Mouse (Mus musculus): ENCODE data around the gene Kcnh2. TPM values are rescaled to one million over a fixed set of nuclear protein-coding genes. Genes with fewer than 3 reads are reported as not detected.
"Not testable (repeated sequence)": the region's sequence is repeated elsewhere in the genome, so short reads cannot be mapped to it uniquely, and the experiment has no call there.

Gene Kcnh2
- total RNA-seq (2021): 10 to 100 TPM; 75.5 to 85.8 TPM
- long read RNA-seq, experiment 1, full-length matches to known transcripts: 62 of 100 reads
- long read RNA-seq, experiment 1, partial matches to known transcripts: 14 of 100 reads
- long read RNA-seq, experiment 1, other reads (novel, unspliced or antisense): 24 of 100 reads
- long read RNA-seq, experiment 2, full-length matches to known transcripts: 52 of 89 reads
- long read RNA-seq, experiment 2, partial matches to known transcripts: 20 of 89 reads
- long read RNA-seq, experiment 2, other reads (novel, unspliced or antisense): 17 of 89 reads

DNA sequence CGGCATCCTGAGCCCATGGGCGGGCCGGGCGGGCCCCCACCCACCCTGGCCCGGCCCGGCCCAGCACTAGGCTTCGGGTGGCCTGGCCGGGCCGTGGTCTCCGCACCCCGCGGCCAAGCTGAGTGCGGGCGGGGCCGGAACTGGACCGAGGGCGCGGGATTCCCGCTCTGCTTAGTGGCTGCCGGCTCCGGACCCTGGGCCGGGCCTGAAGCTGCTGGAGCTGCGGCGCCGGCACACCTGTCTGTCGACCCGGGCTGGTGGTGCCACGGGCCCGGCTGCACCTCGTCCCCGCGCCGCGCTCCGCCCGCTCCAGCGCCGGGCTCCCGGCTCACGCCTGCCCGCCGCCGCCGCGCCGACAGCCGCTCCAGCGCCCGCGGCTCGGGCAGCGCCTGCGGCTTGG lies at the start of gene Kcnh2:
Gene Kcnh2 (minus strand): TSS at position 327 of the 400 bp plus-strand sequence.
- intact Hi-C loops (cut with DNase I): no loop called here
- DNase-seq: no peak

DNA sequence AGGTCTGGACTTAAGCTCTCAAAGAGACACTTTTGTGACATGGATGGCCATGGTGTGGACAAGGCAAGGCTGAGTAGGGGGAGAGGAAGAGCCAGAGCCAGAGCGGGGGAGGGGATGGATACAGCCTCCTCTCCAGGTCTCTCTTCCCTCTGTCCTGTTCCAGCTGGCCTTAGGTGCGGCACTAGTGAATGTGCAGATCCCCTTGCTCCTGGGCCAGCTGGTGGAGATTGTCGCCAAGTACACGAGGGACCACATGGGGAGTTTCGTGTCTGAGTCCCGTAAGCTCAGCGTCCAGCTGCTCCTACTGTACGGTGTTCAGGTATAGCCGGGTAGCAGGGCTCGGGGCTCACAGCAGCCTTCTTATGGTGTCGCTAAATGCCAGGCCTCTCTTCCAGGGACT lies 49.0 kb upstream of the Kcnh2 start:
- intact Hi-C loops (cut with DNase I): no loop called here
- DNase-seq: no peak

DNA sequence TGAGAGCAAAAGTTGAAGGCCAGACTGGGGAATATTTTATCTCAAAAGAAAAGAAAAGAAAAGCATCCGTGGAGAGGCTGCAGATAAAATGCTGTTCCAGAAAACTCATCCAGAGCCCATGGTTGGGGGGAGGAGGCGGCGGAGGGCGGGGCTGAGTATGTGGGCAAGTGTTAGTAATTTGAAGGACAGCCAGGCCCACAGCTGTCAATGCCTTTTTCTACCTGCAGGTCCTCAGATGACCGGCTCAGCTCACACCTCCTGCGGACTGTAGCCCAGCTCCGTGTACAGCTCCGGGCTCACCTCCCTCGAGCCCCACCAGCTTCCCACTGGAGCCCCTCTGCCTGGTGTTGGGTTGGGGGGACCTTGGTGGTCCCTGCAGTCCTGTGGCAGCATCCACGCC lies 48.3 kb upstream of the Kcnh2 start:
- DNase-seq: no peak
- intact Hi-C loops (cut with DNase I): loop anchor here (2.0 kb wide), 1 partner anchor 23 kb away; the partner anchor contains the start of genes Cdk5 and Slc4a2

DNA sequence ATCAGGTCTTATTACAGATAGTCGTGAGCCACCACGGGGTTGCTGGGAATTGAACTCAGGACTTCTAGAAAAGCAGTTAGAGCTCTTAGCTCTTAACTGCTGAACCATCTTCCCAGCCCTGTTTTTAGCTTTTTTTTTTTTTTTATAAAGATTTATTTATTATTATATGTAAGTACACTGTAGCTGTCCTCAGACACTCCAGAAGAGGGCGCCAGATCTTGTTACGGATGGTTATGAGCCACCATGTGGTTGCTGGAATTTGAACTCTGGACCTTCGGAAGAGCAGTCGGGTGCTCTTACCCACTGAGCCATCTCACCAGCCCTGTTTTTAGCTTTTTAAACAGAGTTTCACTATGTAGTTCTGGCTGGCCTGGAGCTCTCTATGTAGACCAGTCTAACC lies 44.9 kb upstream of the Kcnh2 start:
- intact Hi-C loops (cut with DNase I); DNase-seq: not testable (repeated sequence)

DNA sequence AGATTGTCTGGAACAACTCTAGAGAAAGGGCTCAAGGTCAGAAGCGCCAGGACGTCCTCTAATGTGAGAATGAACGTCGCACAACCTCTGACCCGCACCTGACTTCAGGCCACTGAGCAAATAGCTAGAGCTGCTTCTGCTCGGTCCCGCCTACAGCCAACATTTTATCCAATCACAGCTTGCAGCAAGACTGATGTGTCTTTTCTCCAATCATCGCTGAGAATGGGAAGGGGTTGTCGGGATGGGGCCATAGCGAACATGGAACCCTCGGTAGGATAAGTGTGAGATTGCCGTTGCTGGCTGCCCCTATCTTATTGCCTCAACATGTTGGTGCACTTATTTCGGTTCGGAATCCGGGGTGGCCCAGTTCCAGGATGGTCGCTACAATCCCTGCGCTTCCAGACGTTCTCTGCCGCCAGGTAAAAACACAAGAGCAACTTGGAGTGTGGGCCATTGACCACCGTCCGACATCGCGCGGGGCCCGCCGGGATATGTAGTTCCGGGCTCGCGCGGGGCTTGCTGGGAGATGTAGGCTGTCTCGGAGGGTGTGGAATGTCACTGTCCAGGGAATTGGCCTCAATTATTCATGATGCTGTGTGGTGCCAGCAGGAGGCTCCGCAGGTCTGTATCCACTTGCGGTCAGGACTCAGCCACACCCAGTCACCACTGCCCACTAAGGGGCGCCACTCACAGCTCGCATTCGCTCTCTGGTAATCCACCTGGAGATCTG lies 42.9 kb upstream of the Kcnh2 start:
- intact Hi-C loops (cut with DNase I): loop anchor here (2.0 kb wide), 1 partner anchor 76 kb away; no protein-coding TSS in a partner anchor
- peak; percentile 92 to 95 for DNase-seq

DNA sequence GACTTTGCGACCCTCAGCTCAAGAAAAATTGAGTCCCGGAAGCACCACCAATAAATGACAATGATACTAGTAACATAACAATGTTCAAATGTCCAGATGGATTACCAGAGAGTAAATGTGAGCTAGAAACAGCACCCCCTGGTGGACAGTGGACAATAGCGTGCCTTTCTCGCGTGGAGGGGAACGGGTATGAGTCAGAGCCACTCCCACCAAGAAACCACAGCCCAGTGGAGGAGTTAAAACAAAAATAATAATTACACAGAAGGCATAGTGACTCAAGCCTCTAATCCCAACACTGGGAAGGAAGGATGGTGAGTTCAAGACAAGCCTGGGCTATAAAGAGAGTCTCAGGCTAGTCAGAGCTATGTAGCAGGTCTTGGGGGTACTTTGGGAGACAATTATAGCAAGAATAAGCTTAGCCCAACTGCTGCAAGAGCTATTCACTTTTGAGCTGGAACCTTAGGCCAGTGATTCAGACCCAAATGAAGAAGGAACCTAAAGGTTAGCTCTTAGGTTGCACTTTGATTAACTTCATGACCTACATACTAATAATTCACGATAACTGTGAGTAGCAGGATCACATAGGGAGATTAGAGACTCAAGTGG lies 42.1 kb upstream of the Kcnh2 start, which contains the start of gene Abcb8:
Gene Abcb8 (plus strand): TSS at position 272 of the 606 bp plus-strand sequence.
- intact Hi-C loops (cut with DNase I): loop anchor here (1.0 to 2.0 kb wide), 2 partner anchors 32 to 57 kb away; no protein-coding TSS in a partner anchor
- DNase-seq: peak; percentile 83 to 90

DNA sequence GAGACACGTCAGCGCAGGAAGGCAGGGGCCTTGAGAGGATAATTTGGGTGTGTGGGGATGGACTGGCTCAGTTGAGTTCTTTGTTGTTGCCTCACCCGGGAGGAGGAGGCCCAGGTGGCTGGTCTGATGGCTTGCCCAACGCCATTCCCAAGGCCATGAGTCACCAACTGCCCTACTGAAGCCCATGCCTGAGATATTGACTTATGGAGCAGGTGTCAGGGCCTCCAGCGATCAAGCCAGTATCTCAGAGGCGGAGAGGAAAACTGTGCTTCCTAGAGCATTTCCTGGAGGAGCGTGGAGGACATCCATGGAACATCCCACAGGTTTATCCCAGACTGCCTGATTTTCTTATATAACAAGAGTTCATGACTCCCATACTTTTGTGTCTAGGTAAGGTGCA lies 41.3 kb upstream of the Kcnh2 start:
- intact Hi-C loops (cut with DNase I): loop anchor here (1.0 to 2.0 kb wide), 2 partner anchors 31 to 56 kb away; no protein-coding TSS in a partner anchor
- DNase-seq: no peak

DNA sequence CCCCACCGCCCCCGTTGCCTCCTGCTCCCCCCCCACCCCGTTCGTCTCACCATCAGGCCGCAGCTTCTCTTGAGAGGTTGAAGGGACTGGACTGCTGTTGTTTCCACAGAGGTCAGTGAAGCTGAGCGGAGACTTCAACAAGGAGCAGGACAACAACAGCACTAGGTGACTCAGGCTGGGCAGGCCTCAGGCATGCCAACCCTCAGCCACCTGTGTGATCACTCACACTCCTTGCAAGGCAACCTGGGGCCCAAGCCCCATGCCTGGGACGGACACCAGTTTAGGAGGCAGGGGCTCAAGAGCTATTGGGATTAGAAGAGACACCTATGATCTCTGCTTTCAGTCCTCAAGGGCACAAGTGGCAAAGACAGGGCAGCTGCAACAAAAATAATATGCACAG lies 40.5 kb upstream of the Kcnh2 start, which contains the start of gene Atg9b:
Gene Atg9b (minus strand): TSS at position 280 of the 400 bp plus-strand sequence.
- intact Hi-C loops (cut with DNase I): loop anchor here (2.0 kb wide), 1 partner anchor 55 kb away; no protein-coding TSS in a partner anchor

DNA sequence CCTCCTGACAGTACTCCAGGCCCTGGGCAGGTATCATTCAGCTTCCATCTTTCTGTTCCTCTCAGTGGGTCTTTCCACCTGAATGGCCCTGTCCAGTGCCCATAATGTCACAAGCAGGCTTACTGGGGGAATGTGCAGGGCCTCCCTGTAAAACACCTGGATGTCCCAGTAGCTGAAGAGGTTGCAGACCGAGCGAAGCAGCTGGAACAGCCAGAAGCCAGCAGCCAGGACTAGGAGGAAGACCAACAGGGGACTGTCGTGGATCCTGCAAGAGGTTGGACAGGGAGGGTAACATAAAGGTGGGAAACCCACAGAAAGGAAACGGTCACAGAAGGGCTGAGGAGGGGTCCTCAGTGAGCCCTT lies 38.2 kb upstream of the Kcnh2 start:
- intact Hi-C loops (cut with DNase I): loop anchor here (10.0 kb wide), 1 partner anchor 225 kb away; the partner anchor contains the start of gene Nupl2

More for the DNA sequence above, 40.5 kb upstream of the Kcnh2 start, which contains the start of gene Atg9b:
- no peak for DNase-seq

DNA sequence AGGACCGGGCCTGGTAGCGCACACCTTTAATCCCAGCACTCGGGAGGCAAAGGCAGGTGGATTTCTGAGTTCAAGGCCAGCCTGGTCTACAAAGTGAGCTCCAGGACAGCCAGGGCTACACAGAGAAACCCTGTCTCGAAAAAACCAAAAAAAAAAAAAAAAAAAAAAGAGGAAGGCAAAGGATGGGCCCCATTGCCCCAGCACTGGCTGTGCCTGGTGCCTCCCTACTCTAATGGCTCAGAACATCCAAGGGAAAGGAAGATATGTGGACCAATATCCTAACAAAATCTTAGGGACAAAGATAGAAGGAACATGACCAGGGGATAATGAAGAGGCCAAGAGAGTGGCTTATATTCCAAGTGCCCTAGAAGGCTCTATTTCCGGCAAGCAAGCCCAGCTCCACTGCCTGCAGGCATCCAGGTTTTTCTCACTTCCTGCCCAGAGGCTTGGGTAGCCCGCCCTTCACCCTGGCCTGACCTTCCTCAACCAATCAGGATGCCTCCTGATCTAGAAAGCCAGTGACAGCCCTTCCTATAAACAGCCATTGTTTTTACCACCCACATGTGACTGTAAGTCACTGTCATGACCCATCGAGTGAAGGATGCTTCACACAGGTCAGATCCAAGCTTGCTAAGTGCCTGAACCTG lies 37.7 kb upstream of the Kcnh2 start:
- peak in 1 of 2 experiments; percentile 37 for DNase-seq
- intact Hi-C loops (cut with DNase I): loop anchor here (10.0 kb wide), 1 partner anchor 224 kb away; the partner anchor contains the start of gene Nupl2

More for the DNA sequence above, 38.2 kb upstream of the Kcnh2 start:
- DNase-seq: no peak

DNA sequence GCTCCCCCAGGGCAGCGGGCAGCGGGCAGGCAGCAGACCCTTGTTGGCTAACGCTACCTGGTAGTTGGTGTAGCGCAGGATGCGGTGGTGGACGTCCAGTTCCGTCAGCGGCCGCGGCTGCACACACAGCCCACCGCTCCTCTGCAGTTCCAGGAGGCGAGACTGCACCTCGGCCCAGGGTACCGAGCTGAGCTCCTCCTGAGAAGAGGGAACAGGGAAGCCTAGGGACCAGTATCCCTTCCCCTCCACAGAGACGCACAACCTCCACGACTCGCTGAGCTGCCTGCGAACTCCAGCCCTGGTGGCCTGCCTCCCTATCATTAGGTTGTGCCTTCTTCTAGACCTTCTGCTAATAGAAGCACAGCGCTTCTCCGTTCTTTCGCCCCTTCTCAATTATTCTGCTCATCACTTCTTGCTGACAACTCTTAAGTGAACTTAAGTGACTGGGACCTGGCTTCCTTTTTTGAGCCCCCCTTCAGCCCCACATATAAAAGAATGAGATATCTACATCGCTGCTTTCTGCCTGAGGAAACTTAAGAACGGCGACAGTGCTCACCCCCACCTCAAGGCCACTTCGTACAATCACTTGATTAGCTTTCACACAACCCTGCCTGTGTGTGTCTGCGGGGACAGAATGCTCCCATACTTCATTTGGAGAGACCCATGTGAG lies 37.0 kb upstream of the Kcnh2 start:
- DNase-seq: no peak
- intact Hi-C loops (cut with DNase I): loop anchor here (10.0 kb wide), 1 partner anchor 224 kb away; the partner anchor contains the start of gene Nupl2

DNA sequence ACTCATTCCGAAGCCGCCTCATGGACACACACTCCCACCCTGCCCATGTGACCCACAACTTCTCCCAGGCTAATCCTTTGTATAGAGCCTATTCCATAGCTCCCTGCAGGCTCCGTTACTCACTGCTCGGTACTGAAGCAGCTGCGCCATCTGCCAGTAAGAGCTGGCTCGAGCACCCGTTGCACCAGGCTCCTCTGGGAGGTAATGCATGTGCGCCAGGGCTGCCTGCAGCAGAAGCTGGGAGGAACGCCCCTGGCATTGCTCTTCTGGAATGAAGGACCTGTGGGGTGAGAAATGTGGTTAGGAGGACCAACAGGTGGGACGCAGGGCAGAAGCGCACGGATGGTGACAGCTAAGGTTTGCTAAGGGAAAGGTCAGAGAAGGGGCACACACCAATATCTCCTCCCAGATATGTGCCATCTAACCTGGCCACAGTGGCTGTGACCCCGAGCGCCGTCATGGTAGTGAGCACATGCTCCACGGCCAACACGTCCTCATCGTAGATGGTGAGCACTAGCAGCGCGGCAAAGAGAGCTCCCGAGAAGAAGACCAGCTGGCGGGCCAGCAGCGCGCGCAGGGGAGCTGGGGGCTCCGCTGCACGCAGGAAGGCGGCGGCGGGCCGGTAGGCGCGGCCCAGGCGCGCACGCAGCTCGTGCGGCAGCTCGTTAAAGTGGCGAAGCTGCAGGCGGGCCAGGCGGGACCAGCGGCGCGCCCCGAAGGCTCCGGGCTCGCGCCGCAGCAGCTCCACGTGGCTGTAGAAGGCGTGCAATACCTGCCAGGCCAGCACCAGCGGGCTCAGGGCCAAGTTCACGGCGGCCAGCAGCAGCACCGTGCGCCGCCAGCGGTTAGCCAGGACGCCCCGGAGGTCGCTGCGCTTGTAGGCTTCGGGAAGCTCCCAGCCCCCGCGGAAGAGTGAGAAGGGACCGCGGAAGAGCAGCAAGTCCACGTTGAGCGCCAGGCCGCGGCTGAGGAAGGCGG lies 36.1 kb upstream of the Kcnh2 start:
- intact Hi-C loops (cut with DNase I): loop anchor here (10.0 kb wide), 1 partner anchor 223 kb away; the partner anchor contains the start of gene Nupl2
- DNase-seq: peak; percentile 75 to 76

DNA sequence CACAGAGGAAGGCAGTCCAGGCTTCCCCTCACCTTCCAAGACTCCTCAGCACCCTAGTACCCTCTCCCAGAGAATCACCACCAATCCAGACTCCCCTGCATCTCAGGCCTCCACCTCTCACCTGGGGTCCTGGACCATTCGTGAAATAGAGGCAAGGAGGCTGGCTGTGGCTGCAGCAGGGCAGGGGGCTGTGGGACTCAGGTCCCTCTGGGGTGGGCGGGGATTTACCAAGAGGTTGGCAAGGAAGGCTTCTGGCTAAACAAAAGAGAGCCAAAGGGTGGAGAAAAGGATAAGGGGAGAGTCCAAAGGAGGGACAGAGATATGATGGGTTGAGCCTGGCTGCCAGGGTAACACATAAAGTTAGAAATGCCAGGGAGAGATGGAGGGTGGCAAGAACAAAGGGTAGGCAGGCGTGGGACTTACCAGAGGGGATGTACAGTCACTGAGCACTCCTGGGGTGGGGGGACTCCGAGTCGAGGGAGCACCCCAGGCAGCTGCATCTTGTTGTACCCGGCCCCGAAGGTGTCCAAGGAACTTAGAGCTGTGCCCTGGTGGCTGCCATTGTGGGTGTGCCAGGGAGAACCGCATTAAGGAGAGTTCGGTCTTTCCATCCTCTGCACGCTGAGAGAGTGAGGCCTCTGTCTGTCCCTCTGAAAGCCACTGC lies 34.6 kb upstream of the Kcnh2 start:
- no peak for DNase-seq
- intact Hi-C loops (cut with DNase I): loop anchor here (1.0 to 10.0 kb wide), 2 partner anchors 23 to 221 kb away; partner anchors contain the start of gene Nupl2

DNA sequence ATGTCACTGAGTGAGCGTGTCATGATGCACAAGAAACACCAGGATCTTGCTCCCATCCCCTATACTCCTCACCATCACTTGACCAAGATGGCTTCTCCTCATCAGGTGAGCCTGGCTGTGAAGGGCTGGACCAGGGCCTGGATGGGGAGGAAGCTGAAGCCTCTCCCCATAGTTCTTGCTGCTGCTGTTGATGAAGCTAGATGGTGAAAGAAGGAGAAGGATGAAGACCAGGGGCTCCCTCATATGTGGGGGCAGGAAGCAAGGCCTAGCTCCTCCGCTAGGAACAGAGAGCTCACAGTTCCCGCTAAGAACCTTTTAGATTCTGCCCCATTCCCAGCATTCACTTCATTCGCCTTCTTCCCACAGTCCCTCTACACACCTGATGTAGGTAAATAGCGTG lies 34.0 kb upstream of the Kcnh2 start:
- DNase-seq: no peak
- intact Hi-C loops (cut with DNase I): loop anchor here (10.0 kb wide), 1 partner anchor 221 kb away; the partner anchor contains the start of gene Nupl2

DNA sequence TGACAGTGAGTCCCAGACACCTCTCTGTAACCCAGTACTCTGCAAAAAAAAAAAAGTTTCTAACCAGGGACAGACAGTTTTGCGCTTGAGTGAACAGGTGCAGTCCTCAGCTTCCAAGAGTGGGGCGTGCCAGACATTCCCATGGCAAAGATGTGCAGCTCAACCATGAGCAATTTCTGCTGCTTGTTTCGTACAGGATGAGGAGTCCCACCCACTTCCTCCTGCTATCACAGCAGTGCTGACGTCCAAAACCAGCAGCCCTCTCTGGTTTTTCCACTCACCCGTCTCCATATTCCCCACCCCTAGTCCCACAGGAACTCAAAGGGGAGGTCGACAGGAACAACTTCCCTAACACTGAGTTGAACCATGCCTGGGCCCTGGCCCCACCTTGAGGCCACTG lies 33.0 kb upstream of the Kcnh2 start:
- intact Hi-C loops (cut with DNase I): loop anchor here (10.0 kb wide), 1 partner anchor 220 kb away; the partner anchor contains the start of gene Nupl2
- DNase-seq: peak; percentile 44 to 48

DNA sequence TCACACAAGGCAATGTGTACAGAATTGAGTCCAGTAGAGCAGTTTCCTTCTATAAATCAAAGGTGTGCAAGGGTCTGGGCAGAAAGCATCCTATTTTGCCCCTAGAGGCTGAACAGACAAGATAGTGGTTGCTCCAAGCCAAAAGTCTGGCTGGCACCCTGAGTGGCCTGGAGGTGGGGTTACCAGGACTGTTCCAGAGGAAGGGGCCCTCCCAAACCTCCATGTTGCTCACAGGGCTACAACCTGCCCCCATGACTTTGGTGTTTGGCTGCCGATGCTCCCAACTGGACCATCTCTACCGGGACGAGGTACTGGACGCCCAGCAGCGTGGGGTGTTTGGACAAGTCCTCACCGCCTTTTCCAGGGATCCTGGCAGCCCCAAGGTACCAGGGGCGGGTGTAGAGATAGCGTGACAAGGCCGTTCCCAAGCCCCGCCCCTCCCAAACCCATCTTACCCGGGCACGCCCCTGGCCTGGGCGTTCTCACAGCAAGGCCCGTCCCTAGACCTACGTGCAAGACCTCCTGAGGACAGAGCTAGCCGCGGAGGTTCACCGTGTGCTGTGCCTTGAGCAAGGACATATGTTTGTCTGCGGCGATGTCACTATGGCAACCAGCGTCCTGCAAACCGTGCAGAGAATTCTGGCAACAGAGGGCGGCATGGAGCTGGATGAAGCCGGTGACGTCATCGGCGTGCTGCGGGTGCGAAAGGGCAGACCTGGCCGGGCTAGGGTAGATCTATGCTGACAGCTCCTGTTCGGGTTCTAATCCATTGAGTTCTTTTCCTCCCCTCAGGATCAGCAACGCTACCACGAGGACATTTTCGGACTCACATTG lies 31.8 kb upstream of the Kcnh2 start:
- intact Hi-C loops (cut with DNase I): loop anchor here (2.0 to 10.0 kb wide), 2 partner anchors 18 to 218 kb away; partner anchors contain the start of genes Nos3 and Nupl2
- DNase-seq: peak; percentile 85 to 91

Data from heart, postnatal 14 days (tissue).